Mouse (Mus musculus): ENCODE data around the gene Dclk3.

The Dclk3 gene

DNA sequence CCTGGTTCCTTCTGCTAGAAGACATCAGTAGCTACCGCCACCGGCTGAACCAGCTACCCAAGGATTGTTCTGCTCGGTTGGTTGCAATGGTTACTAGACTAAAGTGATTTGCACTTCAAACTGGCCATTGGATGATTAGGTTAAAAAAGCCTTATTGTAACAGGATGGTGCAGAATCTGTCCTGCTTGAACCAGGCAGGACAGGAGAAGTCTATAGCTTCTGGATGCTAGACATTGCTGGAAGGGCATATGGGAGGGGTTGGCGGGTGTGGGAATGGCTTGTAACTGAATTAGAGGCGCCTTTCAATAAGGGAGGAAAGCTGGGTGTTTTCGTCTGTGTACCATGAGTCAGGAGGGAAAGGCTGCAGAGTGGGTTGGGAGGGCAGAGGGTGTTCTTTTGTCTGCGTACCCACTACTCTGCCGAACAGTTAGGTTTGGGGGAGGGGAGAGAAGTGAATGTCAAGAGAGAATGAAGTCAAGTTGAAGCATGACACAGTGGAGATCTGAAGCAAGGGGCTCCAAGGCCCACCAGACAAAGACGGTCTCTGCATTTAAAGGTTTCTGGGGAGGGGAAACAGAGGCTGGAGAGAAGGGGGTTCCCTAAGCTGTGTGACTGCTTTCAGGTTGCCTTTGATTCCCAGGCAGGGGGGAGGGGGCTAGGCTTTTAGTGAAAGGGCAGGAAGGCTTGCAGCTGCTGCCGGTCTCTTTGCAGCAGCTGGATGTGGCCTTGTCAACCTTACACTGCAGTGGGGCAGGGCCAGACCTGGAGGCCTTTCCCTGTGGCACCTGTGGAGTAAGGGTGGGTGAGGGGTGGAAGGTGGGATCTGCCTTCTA, 48.0 kb downstream of the Dclk3 start:
- DNase-seq (ENCODE audit: low spot score in 2 of 2), result no peak

DNA sequence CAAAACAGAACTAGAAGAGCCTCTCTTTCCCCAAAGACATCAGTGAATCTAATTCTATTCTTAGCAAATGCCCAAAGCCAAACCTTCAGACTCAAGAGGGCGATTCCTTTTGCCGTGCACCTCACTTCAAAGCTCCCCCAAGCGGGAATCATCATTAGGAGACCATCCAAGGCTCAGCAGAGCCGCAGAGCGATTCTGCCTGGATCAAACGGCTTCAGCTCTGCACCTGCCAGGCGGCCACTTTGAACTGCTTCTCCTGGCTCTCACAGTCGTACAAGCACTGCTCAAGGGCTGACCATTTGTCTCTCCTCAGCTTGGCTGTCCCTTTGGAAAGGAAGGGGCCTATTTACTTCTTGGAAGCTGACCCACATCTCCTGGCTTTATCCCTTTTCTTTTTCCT, 51.7 kb downstream of the Dclk3 start:
- no peak for DNase-seq (ENCODE audit: low spot score in 2 of 2)

DNA sequence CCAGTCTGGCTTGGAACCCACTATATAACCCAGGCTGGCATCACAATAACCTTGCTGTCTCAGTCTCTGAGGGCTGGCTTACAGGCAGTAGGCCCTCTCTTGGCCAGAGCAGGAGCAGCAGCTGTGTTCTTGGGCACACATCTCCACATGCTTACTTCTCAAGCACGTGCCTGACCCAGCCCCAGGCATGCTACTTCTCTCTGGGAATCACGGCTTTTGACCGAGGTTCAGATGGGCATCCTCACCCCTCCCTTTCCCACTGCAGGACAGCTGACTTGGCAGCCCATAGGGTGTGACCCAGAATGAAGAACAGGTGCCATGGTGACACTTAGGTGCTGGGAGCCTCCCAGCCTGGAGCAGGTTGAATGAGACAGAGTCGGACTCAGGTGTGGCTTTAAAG, 52.4 kb downstream of the Dclk3 start:
- DNase-seq (ENCODE audit: low spot score in 2 of 2), result no peak

- DNase-seq (ENCODE audit: low spot score in 2 of 2), result no peak
Measured at GRCm38 (mm10) chr9:111493490-111493889, 54.6 kb downstream of the Dclk3 start.

- peak in 1 of 2 experiments; percentile 70 for DNase-seq (ENCODE audit: low spot score in 2 of 2)
Measured at GRCm38 (mm10) chr9:111495561-111495960, 56.7 kb downstream of the Dclk3 start.

DNA sequence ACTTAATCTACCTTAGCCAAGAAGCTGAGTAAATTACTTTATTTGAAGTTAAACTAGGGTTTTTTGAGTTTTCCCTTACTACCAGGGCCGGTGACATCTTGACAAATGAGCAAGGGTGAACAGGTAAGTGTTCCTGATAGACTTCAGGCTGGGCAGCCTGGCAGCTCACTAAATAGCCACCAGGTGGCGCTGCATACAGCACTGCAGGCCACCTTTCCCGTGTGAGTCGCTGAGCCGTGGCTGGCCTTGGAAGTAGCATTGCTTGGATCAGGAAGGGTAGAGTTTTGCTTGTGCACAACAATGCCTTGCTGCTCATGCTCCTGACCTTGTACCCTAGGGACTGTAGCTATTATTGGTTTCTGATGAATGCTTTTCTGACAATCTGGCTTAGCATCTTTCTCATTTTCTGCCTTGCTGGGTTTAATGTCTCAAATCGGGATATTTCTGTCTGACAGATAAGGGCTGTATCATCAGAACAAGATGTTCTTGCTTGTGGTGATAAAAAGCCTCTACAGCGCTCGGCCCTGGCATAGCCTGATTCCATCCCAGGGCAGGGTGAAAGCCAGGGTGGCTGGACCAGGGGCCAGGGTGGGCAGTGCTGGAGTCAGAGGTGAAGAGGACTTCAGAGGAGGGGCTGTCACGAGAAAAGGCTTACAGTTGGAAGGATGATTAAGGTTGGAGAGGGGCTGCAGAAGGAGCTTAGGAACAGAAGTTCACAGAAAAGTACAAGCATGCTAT, 58.4 kb downstream of the Dclk3 start:
- DNase-seq (ENCODE audit: low spot score in 2 of 2), result peak in 1 of 2 experiments; percentile 78

DNA sequence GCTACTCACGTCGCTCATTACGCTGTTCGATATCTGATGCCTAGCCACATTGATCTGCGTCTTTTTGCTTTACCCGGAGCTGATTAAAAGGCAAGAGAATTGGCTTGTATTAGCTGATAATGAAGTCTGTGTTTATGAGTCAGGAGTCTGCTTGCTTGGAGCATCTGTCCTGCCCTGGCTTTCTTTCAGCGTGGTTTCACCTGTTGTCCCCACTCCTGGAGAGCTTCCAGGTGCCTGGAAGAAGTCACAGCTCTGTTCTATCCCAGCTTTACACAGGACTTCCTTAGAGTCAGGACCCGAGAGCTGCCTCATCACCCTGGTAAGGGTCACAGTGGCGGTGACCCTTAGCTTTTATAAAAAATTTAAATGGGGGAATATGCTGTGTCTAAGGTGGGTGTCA, 61.3 kb downstream of the Dclk3 start:
- no peak for DNase-seq (ENCODE audit: low spot score in 2 of 2)

GRCm38 (mm10) chr9:111506075-111506474, 67.2 kb downstream of the Dclk3 start:
- DNase-seq (ENCODE audit: low spot score in 2 of 2), result no peak

DNA sequence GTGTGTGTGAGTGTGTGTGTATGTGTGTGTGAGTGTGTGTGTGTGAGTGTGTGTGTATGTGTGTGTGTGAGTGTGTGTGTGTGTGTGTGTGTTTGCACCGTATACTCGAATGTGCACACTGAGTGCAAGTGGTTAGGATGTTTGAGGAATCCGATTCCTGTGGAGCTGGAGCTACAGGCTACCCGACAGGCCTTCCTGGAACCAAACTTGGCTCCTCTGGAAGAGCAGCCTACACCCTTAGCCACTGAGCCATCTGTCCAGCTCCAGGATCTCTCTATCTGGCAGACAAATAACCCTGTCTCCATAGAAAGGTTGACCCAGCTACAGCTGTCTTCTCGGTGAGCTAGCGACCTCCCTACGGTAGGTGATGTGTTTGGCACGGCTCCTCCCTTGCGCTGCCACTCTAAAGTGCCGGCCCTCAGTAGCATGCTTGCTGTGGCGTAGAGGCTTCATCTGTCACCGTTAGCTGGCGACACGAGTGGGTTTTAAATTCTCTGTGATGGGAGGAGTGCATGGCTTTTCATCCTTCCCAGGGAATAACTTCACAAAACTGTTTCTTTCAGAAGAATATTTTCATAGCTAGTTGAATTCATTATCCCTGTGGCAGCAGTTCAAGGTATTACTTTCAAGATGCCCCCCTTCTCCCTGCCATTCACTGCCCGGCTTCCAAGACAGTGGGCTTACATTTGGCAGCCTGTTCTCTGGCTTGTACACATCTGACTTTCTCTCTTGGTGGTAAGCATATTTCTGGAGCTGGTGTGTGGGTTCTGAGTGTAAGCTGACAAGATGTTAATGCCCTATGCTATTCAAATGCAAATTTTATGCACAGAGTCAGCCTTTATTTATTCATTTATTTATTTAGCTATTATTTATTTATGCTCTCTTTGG, 75.9 kb downstream of the Dclk3 start:
- no peak for DNase-seq (ENCODE audit: low spot score in 2 of 2)

GRCm38 (mm10) chr9:111515536-111515935, 76.7 kb downstream of the Dclk3 start:
- no peak for DNase-seq (ENCODE audit: low spot score in 2 of 2)

DNA sequence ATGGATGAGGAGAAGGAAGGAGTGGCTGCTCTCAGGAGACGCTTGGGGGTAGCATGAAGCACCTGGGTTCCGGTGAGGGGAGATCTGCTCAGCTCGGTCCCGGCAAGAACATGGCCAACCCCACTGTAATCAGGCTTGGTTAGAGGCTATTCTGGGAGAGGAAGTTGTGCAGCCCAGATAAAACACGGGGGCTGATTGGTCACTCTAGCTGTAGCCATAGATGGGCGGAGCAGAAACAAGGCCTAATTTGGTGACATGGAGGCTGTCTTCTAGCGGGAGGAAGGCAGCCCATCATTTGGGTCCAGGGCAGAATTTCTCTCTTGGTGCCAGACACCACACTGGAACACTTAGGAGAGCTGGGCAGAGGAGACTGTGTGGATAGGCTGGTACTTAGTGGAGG, 83.3 kb downstream of the Dclk3 start:
- DNase-seq (ENCODE audit: low spot score in 2 of 2), result no peak

DNA sequence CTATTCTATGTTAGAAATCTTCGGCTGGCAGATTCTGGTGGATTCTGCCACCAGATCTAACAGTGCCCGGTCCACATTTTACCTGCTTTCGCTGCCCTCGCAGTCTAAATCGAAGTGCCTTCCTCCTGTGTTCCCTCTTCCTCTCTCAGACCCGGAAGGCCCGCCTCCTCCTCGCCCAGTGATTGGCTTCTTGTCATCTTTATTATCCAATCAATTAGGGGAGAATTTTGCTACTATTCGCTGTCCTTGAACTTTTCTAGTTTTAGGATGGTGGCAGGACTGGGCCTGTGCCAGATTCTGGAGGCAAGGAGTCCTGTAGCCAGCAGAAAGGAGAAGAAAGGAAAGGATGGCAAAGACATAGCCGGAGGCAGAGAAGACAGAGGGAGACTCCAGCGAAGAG, 84.2 kb downstream of the Dclk3 start:
- DNase-seq (ENCODE audit: low spot score in 2 of 2), result no peak

GRCm38 (mm10) chr9:111523871-111524270, 85.0 kb downstream of the Dclk3 start:
- DNase-seq (ENCODE audit: low spot score in 2 of 2), result no peak

DNA sequence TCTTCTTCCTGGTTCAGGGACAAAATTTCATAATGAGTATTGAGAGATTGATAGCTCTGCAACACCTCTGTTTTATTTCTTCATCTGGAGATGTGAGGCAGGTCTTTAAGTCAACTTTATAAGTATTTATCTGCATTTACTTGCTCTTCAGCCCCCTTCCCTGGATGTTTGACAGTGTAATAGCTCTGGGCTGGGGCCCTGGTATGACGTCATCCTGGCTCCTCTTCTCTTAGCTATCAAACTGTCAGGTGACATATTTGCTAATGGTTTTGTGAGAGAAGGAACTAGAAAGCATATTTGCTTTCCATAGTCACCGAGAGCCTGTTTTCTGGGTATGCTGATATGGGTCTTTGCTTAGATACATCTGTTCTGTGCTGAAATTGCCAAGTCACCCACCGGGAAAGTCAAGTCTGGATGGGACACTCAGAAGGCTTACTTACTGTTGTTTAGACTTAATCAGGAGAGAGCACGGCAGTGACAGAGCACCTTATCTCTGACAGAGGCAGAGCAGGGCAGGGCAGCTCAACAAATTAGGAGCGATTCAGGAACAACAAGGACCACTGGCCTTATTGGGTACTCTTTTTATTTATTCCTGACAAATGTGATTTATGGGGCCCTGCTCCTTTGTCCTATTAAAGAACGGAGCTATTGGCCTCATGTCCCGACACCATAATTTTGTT, 96.0 kb downstream of the Dclk3 start:
- DNase-seq (ENCODE audit: low spot score in 2 of 2), result no peak

DNA sequence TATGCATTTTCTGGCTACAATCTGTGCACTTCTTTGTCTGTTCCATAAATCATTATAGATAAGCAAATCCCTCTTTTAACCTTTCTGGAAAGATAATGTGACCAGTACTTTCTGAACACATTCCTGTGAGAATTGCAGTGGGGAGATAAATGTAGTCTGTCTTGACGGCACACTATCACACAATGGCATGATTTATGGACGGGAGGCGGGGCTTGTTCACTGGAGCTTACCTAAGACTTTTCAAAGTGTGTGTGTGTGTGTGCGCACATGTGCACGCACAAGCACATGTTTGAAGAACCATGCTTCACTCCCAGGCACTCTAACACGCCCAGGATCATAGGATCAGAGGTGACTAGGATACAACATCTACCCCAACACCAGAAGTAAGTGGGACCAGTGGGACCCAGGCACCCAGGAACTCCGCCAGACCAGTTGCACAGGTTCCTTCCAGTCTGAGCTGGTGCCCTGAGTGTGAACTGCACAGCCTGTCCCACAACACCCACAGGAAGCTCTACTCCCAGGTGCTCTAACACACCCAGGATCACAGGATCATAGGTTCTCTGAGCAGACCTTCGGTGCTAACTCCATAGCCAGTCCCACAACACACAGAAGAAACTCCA, 96.7 kb downstream of the Dclk3 start:
- no peak for DNase-seq (ENCODE audit: low spot score in 2 of 2)
